Mouse (Mus musculus) left cerebral cortex, postnatal 36 days (tissue): ENCODE results near the gene Gm21760. TPM values are rescaled to one million over a fixed set of nuclear protein-coding genes. Genes with fewer than 3 reads are reported as not detected.
"Not testable (repeated sequence)": the region's sequence is repeated elsewhere in the genome, so short reads cannot be mapped to it uniquely, and the experiment has no call there.

Experiments used
- DNase-seq, 2 experiments: peaks; one replicate each; pipeline ENCODE4 v3.0.0; 2021 to 2022; ENCODE audit warnings: low spot score in 2 of 2, mixed read lengths in 1 of 2
- intact Hi-C: fragments of 180-260 bp; cut with DNase I; formaldehyde crosslinking; loops from one replicate; pipeline ENCODE4 v1.15.1; 2025
- total RNA-seq, 2 experiments: library from RNA; stranded (reverse); gene quantifications; 2 replicates each; pipeline ENCODE4 v1.2.3; 2021

Gene Gm21760
- total RNA-seq: not detected

- DNase-seq, intact Hi-C loops: not testable (repeated sequence)
Measured at GRCm38 (mm10) chrY:80133479-80133878, at the start of gene Gm21760. Gm21760 (plus strand) TSS chrY:80133779.
